Mouse (Mus musculus): ENCODE results near the gene Aste1. TPM values are rescaled to one million over a fixed set of nuclear protein-coding genes. Genes with fewer than 3 reads are reported as not detected.

Gene Aste1
- polyA plus RNA-seq, 1 experiment from 2014 or later = 17.5 TPM

GRCm38 (mm10) chr9:105387403-105387802 is 7.8 kb upstream of the Aste1 start:
- Histone ChIP-seq H3K27me3 (ENCODE audit: poor library complexity, severe bottlenecking) (no peaks in the 10 kb centered on the region), H3K36me3 (replicated peaks) (no peaks in the 10 kb centered on the region), H3K4me1 (no peaks in the 10 kb centered on the region), H3K4me3 (no peak overlapping the region), H3K27ac (no peak overlapping the region), H3K9me3 (no peaks in the 10 kb centered on the region)
- 86% methylated on average over 5 of the region's 5 CpGs for WGBS
- no peak for DNase-seq (ENCODE audit: extremely low spot score, low spot score)

GRCm38 (mm10) chr9:105389289-105389688 is 5.9 kb upstream of the Aste1 start:
- Histone ChIP-seq H3K4me3 (no peak overlapping the region), H3K9me3 (no peaks in the 10 kb centered on the region), H3K36me3 (replicated peaks) (no peaks in the 10 kb centered on the region), H3K27me3 (ENCODE audit: poor library complexity, severe bottlenecking) (0 out of 2 replicates have a peak, but pooled peaks cover 1% of the 10 kb centered on the region), H3K27ac (no peak overlapping the region), H3K4me1 (no peaks in the 10 kb centered on the region)
- WGBS = 23% methylated on average over 4 of the region's 4 CpGs
- peak; percentile 52 for DNase-seq (ENCODE audit: extremely low spot score, low spot score)

- H3K36me3 ChIP-seq (replicated peaks) = no peaks in the 10 kb centered on the region
- no peak for DNase-seq (ENCODE audit: extremely low spot score, low spot score)
- H3K4me1 ChIP-seq = peaks cover 7% of the 10 kb centered on the region
- no peak overlapping the region for H3K4me3 ChIP-seq
- whole genome bisulfite sequencing = 68% methylated on average over 5 of the region's 5 CpGs
- no peaks in the 10 kb centered on the region for H3K9me3 ChIP-seq
- H3K27me3 ChIP-seq (ENCODE audit: poor library complexity, severe bottlenecking) = 0 out of 2 replicates have a peak, but pooled peaks cover 5% of the 10 kb centered on the region
- H3K27ac ChIP-seq = no peak overlapping the region
Measured at GRCm38 (mm10) chr9:105390616-105391015, 4.6 kb upstream of the Aste1 start.

GRCm38 (mm10) chr9:105394720-105395119 is 472 bp upstream of the Aste1 start:
- Histone ChIP-seq H3K9me3 (no peaks in the 10 kb centered on the region), H3K4me3 (peak overlapping the region; percentile 78), H3K36me3 (replicated peaks) (peaks cover 28% of the 10 kb centered on the region), H3K27ac (peak overlapping the region; percentile 87; the same call in 1 of the 2 replicates), H3K27me3 (ENCODE audit: poor library complexity, severe bottlenecking) (0 out of 2 replicates have a peak, but pooled peaks cover 5% of the 10 kb centered on the region), H3K4me1 (peaks cover 29% of the 10 kb centered on the region)
- 15% methylated on average over 11 of the region's 11 CpGs for WGBS
- DNase-seq (ENCODE audit: extremely low spot score, low spot score) = no peak

GRCm38 (mm10) chr9:105408549-105408948 is 13.4 kb downstream of the Aste1 start:
- Histone ChIP-seq H3K36me3 (replicated peaks) (peaks cover 71% of the 10 kb centered on the region), H3K27me3 (ENCODE audit: poor library complexity, severe bottlenecking) (no peaks in the 10 kb centered on the region), H3K4me1 (no peaks in the 10 kb centered on the region), H3K4me3 (no peak overlapping the region), H3K27ac (no peak overlapping the region), H3K9me3 (no peaks in the 10 kb centered on the region)
- no peak for DNase-seq (ENCODE audit: extremely low spot score, low spot score)
- WGBS = 93% methylated on average over 6 of the region's 6 CpGs

GRCm38 (mm10) chr9:105459032-105459431 is 63.8 kb downstream of the Aste1 start:
- no peaks in the 10 kb centered on the region for H3K4me1 ChIP-seq
- whole genome bisulfite sequencing = 92% methylated on average over 13 of the region's 13 CpGs
- H3K9me3 ChIP-seq = no peaks in the 10 kb centered on the region
- H3K27ac ChIP-seq = no peak overlapping the region
- DNase-seq (ENCODE audit: extremely low spot score, low spot score) = no peak
- H3K4me3 ChIP-seq = no peak overlapping the region
- no peaks in the 10 kb centered on the region for H3K27me3 ChIP-seq (ENCODE audit: poor library complexity, severe bottlenecking)
- peaks cover 58% of the 10 kb centered on the region for H3K36me3 ChIP-seq (replicated peaks)

GRCm38 (mm10) chr9:105461496-105461895 is 66.3 kb downstream of the Aste1 start:
- Histone ChIP-seq H3K4me1 (no peaks in the 10 kb centered on the region), H3K27ac (no peak overlapping the region), H3K4me3 (no peak overlapping the region), H3K36me3 (replicated peaks) (peaks cover 60% of the 10 kb centered on the region), H3K9me3 (no peaks in the 10 kb centered on the region), H3K27me3 (ENCODE audit: poor library complexity, severe bottlenecking) (no peaks in the 10 kb centered on the region)
- 92% methylated on average over 7 of the region's 7 CpGs for WGBS
- DNase-seq (ENCODE audit: extremely low spot score, low spot score) = no peak

Other genes with a start within 250 kb of the Aste1 start
- 0.23 and 0.50 TPM in 2 replicates for gene Nek11, start 132 bp downstream of the Aste1 start, polyA plus RNA-seq (2016; fragmentation: Nextera tagmentation; extraction: Ambion mirVana)
- 50.3 and 52.6 TPM in 2 replicates for gene Atp2c1, start 131.9 kb downstream of the Aste1 start, polyA plus RNA-seq (2016; fragmentation: Nextera tagmentation; extraction: Ambion mirVana)
- gene Pik3r4, start 247.6 kb downstream of the Aste1 start, polyA plus RNA-seq (2016; fragmentation: Nextera tagmentation; extraction: Ambion mirVana) = 22.7 and 24.2 TPM in 2 replicates